Mouse (Mus musculus): ENCODE results near the gene Aqp1.

Gene Aqp1

GRCm38 (mm10) chr6:55356976-55357635 lies 20.9 kb downstream of the Aqp1 start:
- no peak for DNase-seq (ENCODE audit: low spot score in 2 of 2)

GRCm38 (mm10) chr6:55357636-55358031 lies 21.4 kb downstream of the Aqp1 start:
- no peak for DNase-seq (ENCODE audit: low spot score in 2 of 2)

- no peak for DNase-seq (ENCODE audit: low spot score in 2 of 2)
Measured at GRCm38 (mm10) chr6:55358731-55359143, 22.5 kb downstream of the Aqp1 start.

GRCm38 (mm10) chr6:55362663-55363062 lies 26.4 kb downstream of the Aqp1 start:
- no peak for DNase-seq (ENCODE audit: low spot score in 2 of 2)

- no peak for DNase-seq (ENCODE audit: low spot score in 2 of 2)
Measured at GRCm38 (mm10) chr6:55367126-55367525, 30.9 kb downstream of the Aqp1 start.

- no peak for DNase-seq (ENCODE audit: low spot score in 2 of 2)
Measured at GRCm38 (mm10) chr6:55370831-55371230, 34.6 kb downstream of the Aqp1 start.

GRCm38 (mm10) chr6:55376076-55376475 lies 39.8 kb downstream of the Aqp1 start, which contains the start of gene Ghrhr:
Ghrhr (plus strand) TSS chr6:55376295.
- no peak for DNase-seq (ENCODE audit: low spot score in 2 of 2)

GRCm38 (mm10) chr6:55376511-55376910 lies 40.3 kb downstream of the Aqp1 start:
- DNase-seq (ENCODE audit: low spot score in 2 of 2) = no peak

- no peak for DNase-seq (ENCODE audit: low spot score in 2 of 2)
Measured at GRCm38 (mm10) chr6:55377461-55377860, 41.2 kb downstream of the Aqp1 start.

- peak in 1 of 2 experiments; percentile 61 for DNase-seq (ENCODE audit: low spot score in 2 of 2)
Measured at GRCm38 (mm10) chr6:55379641-55380335, 43.6 kb downstream of the Aqp1 start.

- no peak for DNase-seq (ENCODE audit: low spot score in 2 of 2)
Measured at GRCm38 (mm10) chr6:55381966-55382365, 45.7 kb downstream of the Aqp1 start.

GRCm38 (mm10) chr6:55383897-55384296 lies 47.7 kb downstream of the Aqp1 start:
- DNase-seq (ENCODE audit: low spot score in 2 of 2) = no peak

- DNase-seq (ENCODE audit: low spot score in 2 of 2) = no peak
Measured at GRCm38 (mm10) chr6:55384356-55384951, 48.2 kb downstream of the Aqp1 start.

GRCm38 (mm10) chr6:55388546-55389169 lies 52.4 kb downstream of the Aqp1 start:
- DNase-seq (ENCODE audit: low spot score in 2 of 2) = no peak

GRCm38 (mm10) chr6:55389321-55389720 lies 53.1 kb downstream of the Aqp1 start:
- no peak for DNase-seq (ENCODE audit: low spot score in 2 of 2)

- DNase-seq (ENCODE audit: low spot score in 2 of 2) = no peak
Measured at GRCm38 (mm10) chr6:55391814-55392213, 55.6 kb downstream of the Aqp1 start.

- peak in 1 of 2 experiments; percentile 70 for DNase-seq (ENCODE audit: low spot score in 2 of 2)
Measured at GRCm38 (mm10) chr6:55392453-55392852, 56.2 kb downstream of the Aqp1 start.

GRCm38 (mm10) chr6:55394854-55395253 lies 58.6 kb downstream of the Aqp1 start:
- DNase-seq (ENCODE audit: low spot score in 2 of 2) = peak; percentile 57 to 58

- peak; percentile 39 to 50 for DNase-seq (ENCODE audit: low spot score in 2 of 2)
Measured at GRCm38 (mm10) chr6:55396176-55396575, 59.9 kb downstream of the Aqp1 start.

GRCm38 (mm10) chr6:55396622-55397041 lies 60.4 kb downstream of the Aqp1 start:
- DNase-seq (ENCODE audit: low spot score in 2 of 2) = peak; percentile 74 to 80

Data from frontal cortex, postnatal 10 days (tissue).